Mouse (Mus musculus) embryonic facial prominence, embryonic 11.5 days (tissue): Measurements from ENCODE around the gene Map3k20. TPM values are rescaled to one million over a fixed set of nuclear protein-coding genes. Genes with fewer than 3 reads are reported as not detected.

Source experiments
- ATAC-seq: fragments of 200-750 bp; cut with Nextera tagmentation; replicated peaks from 2 replicates; pipeline ENCODE4 v1.8.0; 2017; ENCODE audit warnings: low read depth; ENCODE audit not compliant: insufficient number of reproducible peaks, low FRiP score, low TSS enrichment
- DNase-seq: peaks from one replicate; pipeline ENCODE4 v3.0.0-alpha.2; 2015; ENCODE audit warnings: low spot score
- H3K27ac ChIP-seq: fragments of 300-500 bp; sonication (generic); replicated peaks from 2 replicates; pipeline ENCODE4 v1.5.1; 2014; ENCODE audit warnings: mild to moderate bottlenecking, low read depth, low read length, control low read depth
- H3K27me3 ChIP-seq: fragments of 300-500 bp; sonication (generic); 2 replicates; pipeline ENCODE4 v1.6.1; 2014; ENCODE audit warnings: mild to moderate bottlenecking, low read length, moderate library complexity, mixed read lengths; ENCODE audit not compliant: control insufficient read depth, insufficient read depth
- H3K36me3 ChIP-seq: fragments of 300-500 bp; sonication (generic); replicated peaks from 2 replicates; pipeline ENCODE4 v1.6.1; 2014; ENCODE audit warnings: low read depth, mild to moderate bottlenecking, low read length, moderate library complexity, mixed read lengths; ENCODE audit not compliant: control insufficient read depth, insufficient read depth
- H3K4me1 ChIP-seq: fragments of 300-500 bp; sonication (generic); 2 replicates; pipeline ENCODE4 v1.6.1; 2014; ENCODE audit warnings: low read length, mixed read lengths; ENCODE audit not compliant: control insufficient read depth, insufficient read depth
- H3K4me2 ChIP-seq: fragments of 300-500 bp; sonication (generic); 2 replicates; pipeline ENCODE4 v1.6.1; 2014; ENCODE audit warnings: low read depth, mild to moderate bottlenecking, control low read depth, low read length, moderate library complexity
- H3K4me3 ChIP-seq: fragments of 300-500 bp; sonication (generic); 2 replicates; pipeline ENCODE4 v1.5.1; 2014; ENCODE audit warnings: low read depth, low read length, control low read depth
- H3K9ac ChIP-seq: fragments of 300-500 bp; sonication (generic); replicated peaks from 2 replicates; pipeline ENCODE4 v1.6.1; 2014; ENCODE audit warnings: mild to moderate bottlenecking, control low read depth, low read length
- H3K9me3 ChIP-seq: fragments of 300-500 bp; sonication (generic); replicated peaks from 2 replicates; pipeline ENCODE4 v1.6.1; 2016; ENCODE audit warnings: mild to moderate bottlenecking, low read length, inconsistent platforms, mixed read lengths; ENCODE audit not compliant: control insufficient read depth
- WGBS: fragments of 180-500 bp; shearing (Covaris S2); extraction: QIAGEN DNeasy Blood & Tissue Kit; methylation state at CpG from one replicate; pipeline ENCODE4 v1.1.7; 2014; 5-methylcytosine and 5-hydroxymethylcytosine counted together
- polyA plus RNA-seq: library from polyadenylated mRNA; unstranded; fragments of >200 nt; fragmentation: Nextera tagmentation; extraction: Ambion mirVana; gene quantifications from 2 replicates; pipeline ENCODE4 v1.2.1, GENCODE M21; 2014

Gene Map3k20
- polyA plus RNA-seq, 1 experiment from 2014 or later, result 8.8 TPM

GRCm38 (mm10) chr2:72330955-72331481, 45.6 kb downstream of the Map3k20 start:
- Histone ChIP-seq H3K4me2 (no peak overlapping the region), H3K4me3 (no peak overlapping the region), H3K36me3 (no peaks in the 10 kb centered on the region), H3K9ac (no peak overlapping the region), H3K27me3 (no peaks in the 10 kb centered on the region), H3K9me3 (no peaks in the 10 kb centered on the region), H3K27ac (no peak overlapping the region), H3K4me1 (no peaks in the 10 kb centered on the region)
- ATAC-seq (no peak), DNase-seq (no peak)
- WGBS, result 86% methylated on average over 12 of the region's 12 CpGs

GRCm38 (mm10) chr2:72332067-72332466, 46.6 kb downstream of the Map3k20 start:
- Histone ChIP-seq H3K27me3 (no peaks in the 10 kb centered on the region), H3K27ac (no peak overlapping the region), H3K9me3 (no peaks in the 10 kb centered on the region), H3K36me3 (no peaks in the 10 kb centered on the region), H3K4me3 (no peak overlapping the region), H3K4me2 (no peak overlapping the region), H3K9ac (no peak overlapping the region), H3K4me1 (no peaks in the 10 kb centered on the region)
- ATAC-seq (no peak), DNase-seq (no peak)
- 73% methylated on average over 4 of the region's 4 CpGs for WGBS

GRCm38 (mm10) chr2:72333210-72333609, 47.8 kb downstream of the Map3k20 start:
- H3K9ac ChIP-seq, result no peak overlapping the region
- H3K4me3 ChIP-seq, result no peak overlapping the region
- ATAC-seq, result no peak
- H3K9me3 ChIP-seq, result no peaks in the 10 kb centered on the region
- no peak overlapping the region for H3K4me2 ChIP-seq
- no peaks in the 10 kb centered on the region for H3K36me3 ChIP-seq
- H3K27ac ChIP-seq, result no peak overlapping the region
- H3K27me3 ChIP-seq, result no peaks in the 10 kb centered on the region
- no peaks in the 10 kb centered on the region for H3K4me1 ChIP-seq
- 84% methylated on average over 3 of the region's 3 CpGs for WGBS
- no peak for DNase-seq

GRCm38 (mm10) chr2:72336840-72337239, 51.4 kb downstream of the Map3k20 start:
- no peaks in the 10 kb centered on the region for H3K36me3 ChIP-seq
- H3K4me3 ChIP-seq, result no peak overlapping the region
- DNase-seq (no peak), ATAC-seq (no peak)
- H3K9me3 ChIP-seq, result no peaks in the 10 kb centered on the region
- H3K4me1 ChIP-seq, result no peaks in the 10 kb centered on the region
- H3K4me2 ChIP-seq, result no peak overlapping the region
- 86% methylated on average over 3 of the region's 3 CpGs for WGBS
- H3K27ac ChIP-seq, result no peak overlapping the region
- no peak overlapping the region for H3K9ac ChIP-seq
- no peaks in the 10 kb centered on the region for H3K27me3 ChIP-seq

- ATAC-seq (no peak), DNase-seq (no peak)
- 91% methylated on average over 3 of the region's 3 CpGs for WGBS
- Histone ChIP-seq H3K4me3 (no peak overlapping the region), H3K9ac (no peak overlapping the region), H3K27ac (no peak overlapping the region), H3K4me1 (no peaks in the 10 kb centered on the region), H3K36me3 (no peaks in the 10 kb centered on the region), H3K4me2 (no peak overlapping the region), H3K9me3 (no peaks in the 10 kb centered on the region), H3K27me3 (no peaks in the 10 kb centered on the region)
Observed at GRCm38 (mm10) chr2:72345281-72345680, 59.8 kb downstream of the Map3k20 start.

- ATAC-seq, result no peak
Observed at GRCm38 (mm10) chr2:72351329-72351728, 65.9 kb downstream of the Map3k20 start.

GRCm38 (mm10) chr2:72351776-72352175, 66.3 kb downstream of the Map3k20 start:
- Histone ChIP-seq H3K4me1 (no peaks in the 10 kb centered on the region), H3K4me2 (no peak overlapping the region), H3K9ac (no peak overlapping the region), H3K9me3 (no peaks in the 10 kb centered on the region), H3K36me3 (no peaks in the 10 kb centered on the region), H3K27me3 (no peaks in the 10 kb centered on the region), H3K4me3 (no peak overlapping the region), H3K27ac (no peak overlapping the region)
- no peak for DNase-seq
- 89% methylated on average over 8 of the region's 8 CpGs for WGBS
- no peak for ATAC-seq

More at GRCm38 (mm10) chr2:72351329-72351728, 65.9 kb downstream of the Map3k20 start:
- WGBS, result 79% methylated on average over 5 of the region's 5 CpGs
- Histone ChIP-seq H3K27ac (no peak overlapping the region), H3K27me3 (no peaks in the 10 kb centered on the region), H3K4me2 (no peak overlapping the region), H3K36me3 (no peaks in the 10 kb centered on the region), H3K9ac (no peak overlapping the region), H3K4me3 (no peak overlapping the region), H3K9me3 (no peaks in the 10 kb centered on the region), H3K4me1 (no peaks in the 10 kb centered on the region)
- DNase-seq, result no peak

- no peak overlapping the region for H3K27ac ChIP-seq
- no peaks in the 10 kb centered on the region for H3K4me1 ChIP-seq
- no peak overlapping the region for H3K9ac ChIP-seq
- no peaks in the 10 kb centered on the region for H3K27me3 ChIP-seq
- no peak overlapping the region for H3K4me2 ChIP-seq
- ATAC-seq, result no peak
- no peaks in the 10 kb centered on the region for H3K36me3 ChIP-seq
- H3K9me3 ChIP-seq, result no peaks in the 10 kb centered on the region
- no peak overlapping the region for H3K4me3 ChIP-seq
- no peak for DNase-seq
Observed at GRCm38 (mm10) chr2:72352756-72353155, 67.3 kb downstream of the Map3k20 start.
